Mouse (Mus musculus): ENCODE results near the gene Spata2.

The Spata2 gene

GRCm38 (mm10) chr2:167508569-167508968, 15.9 kb upstream of the Spata2 start:
- no peak for DNase-seq

GRCm38 (mm10) chr2:167507719-167508385, 15.2 kb upstream of the Spata2 start:
- DNase-seq, result no peak

GRCm38 (mm10) chr2:167506546-167507260, 14.0 kb upstream of the Spata2 start:
- no peak for DNase-seq

GRCm38 (mm10) chr2:167505127-167505526, 12.4 kb upstream of the Spata2 start:
- no peak for DNase-seq

GRCm38 (mm10) chr2:167503896-167504349, 11.2 kb upstream of the Spata2 start:
- peak; percentile 91 for DNase-seq

GRCm38 (mm10) chr2:167503253-167503895, 10.7 kb upstream of the Spata2 start:
- DNase-seq, result peak; percentile 87

- DNase-seq, result no peak
Measured at GRCm38 (mm10) chr2:167502554-167503252, 10.0 kb upstream of the Spata2 start.

GRCm38 (mm10) chr2:167497272-167497671, 4.6 kb upstream of the Spata2 start:
- DNase-seq, result peak; percentile 77

GRCm38 (mm10) chr2:167496437-167496836, 3.8 kb upstream of the Spata2 start:
- DNase-seq, result no peak

GRCm38 (mm10) chr2:167491757-167492708, 654 bp downstream of the Spata2 start, which contains the start of gene Rnf114:
Gene Rnf114, plus strand, starts transcription at chr2:167492645.
- peak; percentile 51 for DNase-seq

- DNase-seq, result no peak
Measured at GRCm38 (mm10) chr2:167490813-167491525, 1.7 kb downstream of the Spata2 start.

GRCm38 (mm10) chr2:167487994-167488393, 4.7 kb downstream of the Spata2 start:
- no peak for DNase-seq

GRCm38 (mm10) chr2:167487551-167487950, 5.1 kb downstream of the Spata2 start:
- no peak for DNase-seq

- DNase-seq, result no peak
Measured at GRCm38 (mm10) chr2:167486573-167486972, 6.1 kb downstream of the Spata2 start.

- peak; percentile 87 for DNase-seq
Measured at GRCm38 (mm10) chr2:167485501-167486377, 6.9 kb downstream of the Spata2 start.

GRCm38 (mm10) chr2:167484932-167485331, 7.8 kb downstream of the Spata2 start:
- DNase-seq, result no peak

GRCm38 (mm10) chr2:167483827-167484410, 8.8 kb downstream of the Spata2 start:
- DNase-seq, result no peak

GRCm38 (mm10) chr2:167483081-167483826, 9.4 kb downstream of the Spata2 start:
- peak; percentile 76 for DNase-seq

- DNase-seq, result no peak
Measured at GRCm38 (mm10) chr2:167482681-167483080, 10.0 kb downstream of the Spata2 start.
